Mouse (Mus musculus): ENCODE data around the gene Palld.

Palld gene

DNA sequence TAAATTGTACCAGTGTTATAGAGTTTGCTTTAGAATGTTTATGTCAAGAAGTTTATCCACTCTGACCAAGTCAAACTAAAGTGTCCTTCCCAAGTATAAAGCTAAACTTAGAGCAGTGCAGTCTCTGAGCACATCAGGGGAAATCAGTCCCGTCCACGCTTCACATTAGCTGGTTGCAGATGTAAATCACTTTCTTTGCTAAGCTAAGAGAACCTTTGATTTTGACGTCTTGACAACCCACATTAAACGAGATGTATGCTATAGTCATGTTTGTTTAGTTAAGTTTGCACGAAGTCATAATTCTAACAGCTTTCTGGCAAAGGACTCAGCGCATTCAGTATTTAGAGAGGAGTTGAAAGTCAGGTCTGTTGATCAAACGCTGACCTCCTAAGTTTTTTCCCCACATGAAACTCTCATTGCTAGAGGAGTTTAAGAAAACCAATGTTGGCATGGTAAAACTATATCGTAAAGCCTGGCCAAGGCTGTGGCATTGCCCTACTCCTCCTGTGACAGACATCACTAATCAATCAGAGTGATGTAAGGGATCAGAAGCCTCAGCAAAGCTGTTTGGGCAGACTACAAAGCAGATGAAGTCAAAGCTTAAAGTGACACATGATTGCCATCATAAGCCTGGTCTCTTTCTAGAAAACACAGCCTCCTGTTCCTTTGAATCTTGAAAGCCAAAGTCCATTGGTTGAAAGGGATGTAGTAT is 177.0 kb downstream of the Palld start:
- DNase-seq (ENCODE audit: low spot score in 2 of 2), result no peak

DNA sequence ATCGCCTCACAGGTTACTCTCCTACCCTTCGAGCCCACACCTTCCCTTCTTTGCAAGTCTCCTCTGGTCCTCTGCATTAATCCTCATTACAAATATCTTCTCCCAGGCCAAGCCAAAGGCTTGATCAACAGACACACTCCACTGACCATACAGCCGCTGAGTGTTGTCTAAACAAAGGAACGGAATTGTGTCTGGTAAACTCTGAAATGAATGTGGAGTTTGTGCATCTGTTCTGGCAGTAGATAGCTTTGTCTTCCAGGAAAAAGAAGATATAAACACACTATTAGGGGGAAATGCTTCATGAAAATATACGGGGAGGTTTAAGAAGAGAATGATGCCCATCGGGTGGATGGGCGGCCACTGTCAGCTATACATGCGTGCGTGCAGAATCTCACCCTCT is 180.3 kb downstream of the Palld start:
- no peak for DNase-seq (ENCODE audit: low spot score in 2 of 2)

DNA sequence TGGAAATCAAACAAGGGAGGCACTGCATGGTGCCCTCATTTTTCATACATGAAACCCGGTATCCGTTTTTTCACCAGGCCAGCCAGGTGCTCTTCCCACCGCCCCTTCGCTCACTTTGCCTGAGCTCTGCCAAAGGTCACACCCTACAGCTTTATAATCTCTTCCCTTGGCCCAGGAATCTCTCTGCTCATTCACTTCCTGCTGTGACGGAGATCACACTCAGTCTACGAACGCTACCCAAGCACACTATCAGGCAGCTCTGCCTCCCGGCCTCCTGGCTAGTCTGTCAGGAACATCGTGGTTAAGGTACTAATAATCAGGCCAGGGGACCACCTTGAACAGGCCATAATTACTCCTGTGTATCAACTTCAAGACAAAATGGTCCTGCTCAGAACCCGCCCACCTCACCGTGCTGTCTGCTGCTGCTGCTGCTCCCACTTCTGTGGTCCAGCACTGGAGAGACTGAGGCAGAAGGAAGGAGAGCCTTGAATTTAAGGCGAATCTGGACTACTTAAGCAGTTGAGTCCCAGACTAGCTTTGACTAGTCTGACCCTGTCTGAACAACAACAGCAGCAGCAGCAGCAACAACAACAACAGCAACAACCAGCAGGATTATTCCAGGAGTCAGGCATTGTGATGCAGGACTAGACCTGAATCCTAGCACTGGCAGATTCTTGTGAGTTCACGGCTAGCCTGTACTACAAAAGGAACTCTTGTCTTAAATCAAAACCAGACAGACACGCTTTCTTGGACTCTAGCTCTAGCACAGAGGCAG is 187.0 kb downstream of the Palld start:
- DNase-seq (ENCODE audit: low spot score in 2 of 2), result no peak

DNA sequence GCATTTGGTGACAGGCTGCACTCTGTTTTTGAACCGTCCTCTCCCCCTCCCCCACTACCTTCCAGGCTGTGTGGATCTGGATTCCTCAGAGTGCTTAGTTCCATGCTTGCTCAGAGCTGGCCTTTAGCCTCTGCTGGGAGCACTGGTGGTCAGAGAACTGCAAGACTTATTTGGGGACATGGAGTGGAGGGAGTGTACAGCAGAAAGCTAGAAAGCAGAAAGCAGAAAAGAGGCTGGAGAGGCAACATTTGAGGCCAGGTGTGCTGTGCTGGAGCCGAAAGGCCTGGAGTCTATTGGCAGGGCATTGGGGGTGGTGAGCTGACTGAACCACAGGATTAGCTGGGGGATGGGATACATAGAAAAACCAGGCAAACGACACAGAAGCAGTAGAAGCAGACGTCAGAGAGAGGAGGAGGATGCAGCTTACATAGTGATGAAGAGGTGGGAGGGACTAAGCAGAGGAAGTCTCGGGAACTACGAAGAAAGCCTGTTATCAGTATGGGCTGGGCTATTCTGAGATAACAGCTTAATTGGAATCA is 188.1 kb downstream of the Palld start:
- DNase-seq (ENCODE audit: low spot score in 2 of 2), result no peak

DNA sequence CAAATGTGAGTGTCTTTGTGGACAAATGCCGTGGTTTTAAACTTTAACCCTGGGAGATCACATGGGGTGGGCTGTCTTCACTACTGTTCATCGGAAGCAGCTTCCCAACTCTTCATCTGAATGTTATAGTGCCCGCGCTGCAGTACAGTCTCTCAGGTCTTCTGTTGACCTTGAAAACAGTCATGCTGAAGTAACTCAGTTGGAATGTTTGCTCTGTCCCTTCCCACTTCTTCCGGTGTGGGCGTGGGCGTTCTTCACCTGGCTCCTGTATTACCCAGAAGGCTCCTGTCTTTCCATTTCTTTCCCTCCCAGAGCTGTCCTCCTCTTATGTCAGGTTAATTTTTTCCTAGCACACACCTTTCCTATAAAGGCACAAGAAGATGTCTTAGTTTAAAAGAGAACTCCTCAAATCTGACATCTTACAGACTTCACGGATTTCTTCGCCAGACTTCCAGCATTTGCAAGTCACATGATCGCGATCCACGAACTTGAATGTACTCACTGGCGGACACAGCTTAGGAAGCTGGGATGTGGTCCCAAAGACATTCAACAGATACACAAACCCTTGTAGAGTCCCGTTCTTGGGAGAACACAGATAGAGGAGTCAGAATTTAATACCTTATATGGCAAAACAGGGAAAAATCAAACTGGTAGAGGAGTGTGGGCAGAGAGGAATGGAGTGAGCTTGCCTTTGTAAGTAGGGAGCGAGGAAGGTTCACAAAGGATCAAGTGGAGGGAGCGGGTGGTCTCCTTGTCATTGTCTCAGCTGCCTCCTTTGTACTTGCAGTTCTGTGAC is 189.1 kb downstream of the Palld start:
- DNase-seq (ENCODE audit: low spot score in 2 of 2), result no peak

DNA sequence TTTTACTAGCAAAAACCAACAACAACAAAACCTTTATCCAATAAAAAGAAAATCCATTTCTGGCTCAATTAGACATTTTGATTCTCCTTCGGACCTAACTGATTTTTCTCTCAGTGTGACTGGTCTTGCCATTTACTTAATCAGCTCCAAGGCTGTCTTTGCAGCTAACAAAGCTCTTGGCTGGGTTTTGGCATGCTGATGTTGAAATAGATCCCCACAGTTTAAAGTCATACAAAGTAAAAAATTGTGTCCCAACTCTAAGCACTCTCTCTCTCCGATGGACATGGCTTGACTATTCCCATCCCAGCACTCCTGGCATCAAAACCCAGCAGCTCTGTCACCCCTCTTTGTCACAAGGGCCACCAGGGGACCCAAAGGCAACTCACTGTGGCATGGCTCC is 190.1 kb downstream of the Palld start:
- DNase-seq (ENCODE audit: low spot score in 2 of 2), result no peak

DNA sequence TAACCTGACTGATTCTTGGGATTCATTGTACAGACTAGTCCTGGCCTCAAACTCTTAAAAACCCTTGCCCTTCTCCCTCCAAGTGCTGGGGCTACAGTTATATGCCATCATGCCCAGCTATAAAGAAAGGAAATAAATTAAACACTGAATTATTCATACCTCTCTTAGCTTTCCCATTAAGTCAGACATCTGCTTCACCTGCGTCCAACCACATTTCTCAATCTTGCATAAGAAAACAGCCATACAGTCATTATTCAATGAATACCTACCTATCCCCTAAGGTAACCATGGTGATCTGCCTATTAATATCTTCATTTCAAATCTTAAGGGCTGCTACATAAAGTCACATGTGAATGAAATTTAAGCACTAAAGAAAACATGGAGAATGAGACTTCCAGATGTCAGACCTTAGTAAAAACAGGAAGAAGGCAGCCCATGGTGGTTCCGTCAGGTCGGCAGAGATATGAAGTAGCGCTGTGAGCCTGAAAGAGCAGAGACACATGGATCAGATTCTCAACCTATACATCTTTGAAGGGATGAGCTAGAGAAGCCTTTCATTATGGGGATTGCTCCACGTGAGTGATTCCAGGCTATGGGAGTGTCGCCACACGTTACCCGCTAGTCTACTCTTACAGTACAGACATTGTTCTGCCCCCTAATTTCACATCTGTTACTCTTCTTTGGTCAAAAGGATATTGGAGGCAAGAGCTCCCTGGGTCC is 193.7 kb downstream of the Palld start:
- DNase-seq (ENCODE audit: low spot score in 2 of 2), result no peak

DNA sequence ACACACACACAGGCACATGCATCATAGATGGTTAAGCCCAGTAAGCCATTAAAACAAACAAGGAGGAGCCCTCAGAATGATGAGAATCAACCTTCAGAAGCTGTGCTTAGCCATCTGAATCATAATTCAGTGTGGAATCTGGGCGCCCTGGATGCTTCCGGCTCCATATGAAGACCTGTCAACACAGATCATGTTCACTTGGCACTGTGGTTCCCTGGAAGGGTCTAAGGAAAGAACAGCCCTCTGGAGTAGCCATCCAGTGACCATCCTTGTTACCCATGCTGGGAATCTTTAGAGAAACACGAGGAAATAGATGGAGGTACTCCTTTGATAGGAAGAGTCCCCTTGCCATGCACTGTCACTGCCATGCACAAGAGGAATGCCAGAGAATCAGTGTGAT is 197.0 kb downstream of the Palld start:
- no peak for DNase-seq (ENCODE audit: low spot score in 2 of 2)

DNA sequence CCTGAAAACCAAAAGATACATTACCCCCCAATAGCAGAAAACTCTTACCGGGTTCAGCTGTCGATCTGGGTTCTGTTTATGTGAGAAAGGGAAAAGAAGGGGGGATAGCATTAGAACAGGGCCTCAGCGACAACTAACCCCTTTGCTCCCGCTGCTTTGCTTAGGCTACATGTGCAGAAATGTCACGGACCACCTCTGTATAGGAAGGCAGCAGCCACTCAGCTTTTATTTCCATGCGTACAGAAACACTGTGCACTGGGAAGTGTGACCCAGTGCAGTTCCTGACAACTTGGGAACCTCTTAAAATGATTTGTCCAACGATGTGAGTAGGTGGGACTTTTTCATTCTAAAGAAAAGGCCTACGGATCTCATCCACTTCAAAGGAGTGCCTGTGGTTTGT is 200.4 kb downstream of the Palld start:
- DNase-seq (ENCODE audit: low spot score in 2 of 2), result no peak

DNA sequence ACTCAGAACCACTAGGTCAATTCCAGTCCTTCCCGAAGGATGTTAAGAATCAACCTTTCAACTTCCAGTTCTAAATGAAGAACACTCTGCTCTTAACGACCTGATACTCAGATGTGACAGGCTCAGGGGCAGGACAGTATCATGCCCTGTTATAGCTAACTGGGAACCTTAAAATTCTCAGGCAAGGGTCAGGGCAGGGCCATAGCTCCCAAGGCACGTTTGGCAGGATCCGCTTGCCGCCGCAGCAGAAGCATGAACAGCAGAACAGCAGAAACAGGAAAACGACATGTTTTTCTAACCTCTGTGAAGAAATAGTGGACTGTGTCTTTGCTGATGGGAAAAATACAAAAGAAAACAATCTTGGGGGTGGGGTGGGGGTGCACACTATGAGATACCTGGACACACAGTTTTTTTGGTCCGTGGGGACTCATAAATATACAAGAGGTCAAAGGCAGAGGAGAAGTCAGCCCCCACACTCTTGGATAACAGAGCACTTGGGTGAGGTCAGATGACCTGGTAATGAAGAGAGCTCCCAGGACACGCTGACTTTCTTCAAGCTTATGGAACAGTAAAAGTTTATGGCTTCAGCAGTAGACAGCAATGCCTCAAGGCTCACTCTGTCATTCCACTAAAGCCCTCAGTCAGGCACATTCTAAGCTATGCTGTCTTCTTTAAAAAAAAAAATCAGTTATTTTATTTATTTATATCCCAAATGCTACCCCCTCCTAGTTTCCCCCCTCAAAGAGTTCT is 201.4 kb downstream of the Palld start:
- DNase-seq (ENCODE audit: low spot score in 2 of 2), result no peak

DNA sequence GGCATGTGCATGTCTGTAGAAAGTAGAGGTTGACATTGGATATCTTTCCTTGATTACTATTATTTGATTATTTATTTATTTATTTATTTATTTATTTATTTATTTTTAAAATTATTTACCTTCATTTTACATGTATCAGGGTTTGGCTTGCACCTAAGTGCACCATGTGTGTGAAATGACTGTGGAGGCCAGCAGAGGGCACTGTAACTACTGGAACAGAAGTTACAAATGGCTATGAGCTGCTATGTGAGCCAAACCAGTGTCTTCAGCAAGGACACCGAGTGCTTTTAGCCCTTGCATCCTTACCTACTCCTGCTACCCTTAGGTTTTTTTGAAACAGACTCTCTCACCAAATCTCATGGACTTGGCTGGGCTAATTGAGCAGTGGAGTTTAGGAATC is 202.2 kb downstream of the Palld start:
- DNase-seq (ENCODE audit: low spot score in 2 of 2), result no peak

DNA sequence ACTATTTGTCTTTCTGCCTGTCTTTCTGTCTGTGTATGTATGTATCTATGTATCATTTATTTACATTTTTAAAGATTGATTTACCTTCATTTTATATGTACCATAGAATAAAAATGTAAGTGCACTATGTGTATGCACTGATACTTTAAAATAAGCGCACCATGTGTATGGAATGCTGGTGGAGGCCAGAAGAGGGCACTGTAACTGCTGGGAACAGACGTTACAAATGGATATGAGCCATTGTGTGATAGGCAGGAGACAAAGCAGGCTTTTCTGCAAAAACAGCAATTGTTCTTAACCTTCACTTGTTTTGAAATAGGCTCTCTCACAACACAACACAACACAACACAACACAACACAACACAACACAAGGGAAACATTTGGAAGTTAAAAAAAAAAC is 203.5 kb downstream of the Palld start:
- DNase-seq (ENCODE audit: low spot score in 2 of 2), result no peak

DNA sequence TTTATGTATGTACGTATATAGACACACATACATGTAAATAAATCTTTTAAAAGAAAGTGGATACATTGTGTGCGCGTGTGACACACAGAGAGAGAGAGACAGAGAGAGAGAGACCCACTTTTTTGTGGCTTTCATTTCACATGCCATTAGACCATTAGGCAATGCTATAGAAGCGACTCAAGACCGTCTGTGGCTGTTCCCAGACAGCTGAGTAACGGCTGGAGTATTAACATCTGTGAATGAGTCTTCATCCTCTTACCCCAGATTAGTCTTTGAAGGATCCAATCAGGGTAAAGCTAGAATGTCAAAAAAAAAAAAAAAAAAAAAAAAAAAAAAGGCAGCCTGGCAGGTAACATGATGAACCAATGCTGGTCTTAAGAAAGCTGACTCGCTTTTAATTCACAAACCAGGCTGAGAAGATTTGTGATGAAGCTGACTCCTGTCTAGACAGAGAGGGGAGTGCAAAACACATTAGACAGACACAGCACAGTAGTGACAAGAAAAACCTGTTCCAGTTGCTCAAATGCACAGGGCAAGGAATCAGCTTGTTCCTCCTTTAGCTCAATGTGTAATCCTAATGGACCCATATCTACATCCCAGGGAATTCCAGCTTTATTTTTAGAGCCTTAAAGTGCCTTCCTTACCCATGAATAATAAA is 204.6 kb downstream of the Palld start:
- no peak for DNase-seq (ENCODE audit: low spot score in 2 of 2)

DNA sequence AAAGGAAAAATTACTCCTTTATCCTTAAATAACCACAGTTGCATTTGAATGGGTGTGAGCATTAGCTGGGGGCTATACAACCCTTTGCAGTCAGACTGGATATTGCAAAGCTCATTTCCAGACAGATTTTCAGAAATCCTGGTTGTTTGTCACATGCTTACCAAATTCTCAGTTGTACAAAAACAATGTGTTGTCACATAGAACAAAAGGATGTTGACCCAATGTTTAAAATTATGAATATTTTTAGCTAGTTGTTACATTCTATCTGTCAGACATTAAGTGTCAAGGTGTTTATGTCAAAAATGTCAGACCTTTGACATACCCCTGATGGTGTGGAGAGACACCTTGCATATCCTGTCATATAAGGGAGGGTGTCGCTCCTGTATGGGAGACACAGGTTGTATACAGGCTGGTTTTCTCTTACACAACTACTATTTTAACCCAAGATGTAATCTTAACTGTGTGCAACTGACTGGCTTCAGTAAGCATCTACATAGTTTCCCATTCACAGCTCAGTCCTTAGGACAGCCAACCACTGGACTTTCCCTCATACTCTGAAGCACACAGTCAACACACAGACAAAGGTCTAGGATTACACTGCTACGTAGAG is 205.5 kb downstream of the Palld start:
- DNase-seq (ENCODE audit: low spot score in 2 of 2), result no peak

DNA sequence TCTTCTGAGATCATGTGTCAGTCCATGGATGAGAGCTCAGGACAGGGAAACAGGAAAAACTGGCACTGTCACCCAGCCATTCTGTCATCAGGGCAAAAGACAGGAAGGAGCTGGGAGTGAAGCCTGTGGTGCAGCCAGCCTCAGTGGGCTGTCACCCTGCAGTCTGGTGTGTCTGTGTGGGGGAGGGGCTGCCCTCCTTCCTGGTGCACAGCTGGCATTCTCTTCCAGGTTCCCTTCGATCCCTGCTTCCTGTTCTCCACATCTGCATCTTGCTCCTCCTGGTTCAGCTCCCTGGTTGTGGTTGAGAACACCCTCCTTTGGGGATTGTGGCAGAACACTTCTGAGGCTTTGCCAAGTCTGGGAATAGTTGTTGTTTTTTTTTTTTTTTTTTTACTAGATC is 207.1 kb downstream of the Palld start:
- DNase-seq (ENCODE audit: low spot score in 2 of 2), result no peak

DNA sequence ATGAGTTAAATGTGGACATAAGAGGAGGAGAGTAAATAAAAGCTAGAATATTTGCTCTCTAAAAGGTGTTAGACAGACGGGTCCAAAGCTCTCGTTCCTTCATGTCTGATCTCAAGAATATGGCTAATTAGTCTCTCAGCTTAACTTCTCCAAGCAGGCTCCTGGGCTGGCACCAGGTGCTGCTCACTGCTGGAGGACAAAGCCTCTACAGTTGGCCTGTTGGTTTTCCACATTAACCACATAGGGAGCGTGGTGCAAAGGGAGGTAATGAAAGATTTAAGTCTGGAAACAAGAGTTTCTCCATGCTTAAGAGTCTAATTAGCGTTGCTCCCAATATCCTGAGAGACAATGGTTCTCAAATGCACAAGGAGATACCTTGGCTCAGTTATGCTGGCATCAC is 209.6 kb downstream of the Palld start:
- no peak for DNase-seq (ENCODE audit: low spot score in 2 of 2)

DNA sequence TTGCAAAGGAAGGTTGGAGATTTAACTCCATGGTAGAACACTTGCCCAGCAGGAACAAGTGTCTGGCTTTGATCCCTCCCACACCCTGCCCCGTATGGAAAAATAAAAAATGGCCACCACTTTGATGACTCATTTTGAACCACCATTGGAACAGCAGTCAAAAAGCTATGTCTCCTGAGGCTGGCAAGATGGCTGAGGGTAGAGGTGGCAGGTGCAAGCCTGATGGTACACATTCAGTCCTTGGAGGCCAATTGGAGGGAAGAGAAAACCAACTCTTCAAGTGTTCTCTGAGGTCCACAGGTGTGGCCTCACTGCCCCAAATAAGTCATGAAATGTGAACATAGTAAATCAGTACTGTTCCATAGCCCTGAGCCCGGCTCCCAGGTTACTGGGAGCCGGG is 210.4 kb downstream of the Palld start:
- no peak for DNase-seq (ENCODE audit: low spot score in 2 of 2)

DNA sequence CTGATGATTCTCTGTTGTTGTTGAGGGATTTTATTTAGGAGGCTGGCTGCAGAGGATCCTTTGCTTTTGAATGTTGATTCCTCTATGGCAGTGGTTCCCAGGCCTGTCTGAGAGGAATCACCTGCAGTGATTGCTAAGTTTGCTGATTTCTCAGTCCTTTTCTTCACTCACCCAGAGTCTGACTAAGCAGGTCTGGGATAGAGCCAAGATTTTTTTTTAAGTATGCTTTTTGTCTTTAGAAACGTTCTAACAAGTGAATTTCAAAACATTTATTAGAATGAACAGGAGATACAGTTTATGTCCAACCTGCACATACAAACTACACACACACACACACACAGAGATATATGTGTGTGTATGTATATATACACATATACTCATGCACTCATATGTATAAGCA is 211.1 kb downstream of the Palld start:
- no peak for DNase-seq (ENCODE audit: low spot score in 2 of 2)

DNA sequence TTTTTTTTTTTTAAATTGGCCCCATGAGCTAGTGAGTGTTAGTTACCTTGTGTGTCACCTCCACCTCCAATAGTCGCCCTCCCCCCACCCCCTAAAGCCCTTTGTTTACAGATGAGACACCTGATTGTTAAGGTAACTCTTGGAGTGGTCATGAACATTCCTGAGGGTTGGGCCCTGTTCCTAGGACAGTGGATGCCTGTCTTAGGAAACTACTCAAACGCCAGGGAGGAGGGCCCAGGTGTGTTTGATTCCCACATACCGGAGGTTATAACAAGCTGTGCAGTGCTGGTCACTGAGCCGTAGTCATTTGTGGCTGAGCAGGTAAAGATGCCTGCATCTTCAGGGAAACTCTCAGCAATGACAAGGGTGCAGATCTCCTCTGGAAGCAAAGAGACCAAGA is 215.4 kb downstream of the Palld start:
- DNase-seq (ENCODE audit: low spot score in 2 of 2), result no peak

DNA sequence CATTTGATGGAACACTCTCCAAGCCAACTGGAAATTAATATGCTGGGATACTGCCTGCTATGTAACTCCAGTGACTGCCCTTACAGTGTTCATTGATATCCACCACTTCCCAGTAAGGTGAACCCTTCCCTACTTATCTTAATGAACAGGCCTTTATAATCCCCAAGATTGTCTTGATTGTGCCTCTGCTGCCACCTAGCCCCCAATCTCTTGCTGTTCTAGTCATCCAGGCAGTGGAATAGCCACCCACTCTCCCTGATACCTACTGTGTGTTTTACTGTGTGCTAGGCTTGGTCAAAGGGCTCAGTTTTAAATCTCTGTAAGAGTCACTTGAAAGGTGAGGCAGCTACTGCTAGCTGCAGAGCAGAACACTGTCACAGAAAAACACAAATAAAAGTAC is 216.2 kb downstream of the Palld start:
- peak in 1 of 2 experiments; percentile 38 for DNase-seq (ENCODE audit: low spot score in 2 of 2)

Data from right cerebral cortex, postnatal 10 days (tissue).